Mouse (Mus musculus): ENCODE results near the gene Aldh1l2.

DNA sequence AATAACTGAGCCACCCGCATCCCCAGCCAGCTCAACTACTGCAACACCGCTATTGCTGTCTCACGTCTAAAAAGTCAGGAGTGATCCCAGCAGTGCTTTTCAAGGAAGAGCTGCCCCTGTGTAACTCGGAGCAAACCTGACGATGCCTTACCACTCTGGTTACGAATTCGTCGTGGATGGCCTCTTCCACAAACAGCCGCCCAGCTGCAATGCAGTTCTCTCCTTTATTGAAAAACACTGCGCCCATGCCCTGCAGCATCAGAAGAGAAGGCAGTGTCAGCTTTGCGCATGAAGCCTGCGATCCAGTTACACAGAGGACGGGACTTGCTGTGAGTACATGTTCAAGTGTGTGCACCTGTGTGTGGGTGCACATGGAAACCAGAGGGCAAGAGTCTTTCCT is 36.6 kb downstream of the Aldh1l2 start:
- no peak for TF ChIP-seq CTCF (IDR thresholded peaks at IDR 0.05; ENCODE audit: low read depth)
- TF ChIP-seq EP300 (optimal IDR thresholded peaks at IDR 0.05): no peak

All from stomach, postnatal 0 days (tissue).